Mouse (Mus musculus) neural tube, postnatal 0 days (tissue): ENCODE results near the gene Col9a1. TPM values are rescaled to one million over a fixed set of nuclear protein-coding genes. Genes with fewer than 3 reads are reported as not detected.

Experiments
- polyA plus RNA-seq: library from polyadenylated mRNA; unstranded; fragments of >200 nt; fragmentation: Nextera tagmentation; extraction: Ambion mirVana; gene quantifications from 2 replicates; pipeline ENCODE4 v1.2.1, GENCODE M21; 2015

Col9a1 gene
- 2.4 and 2.5 TPM in 2 replicates for polyA plus RNA-seq

DNA sequence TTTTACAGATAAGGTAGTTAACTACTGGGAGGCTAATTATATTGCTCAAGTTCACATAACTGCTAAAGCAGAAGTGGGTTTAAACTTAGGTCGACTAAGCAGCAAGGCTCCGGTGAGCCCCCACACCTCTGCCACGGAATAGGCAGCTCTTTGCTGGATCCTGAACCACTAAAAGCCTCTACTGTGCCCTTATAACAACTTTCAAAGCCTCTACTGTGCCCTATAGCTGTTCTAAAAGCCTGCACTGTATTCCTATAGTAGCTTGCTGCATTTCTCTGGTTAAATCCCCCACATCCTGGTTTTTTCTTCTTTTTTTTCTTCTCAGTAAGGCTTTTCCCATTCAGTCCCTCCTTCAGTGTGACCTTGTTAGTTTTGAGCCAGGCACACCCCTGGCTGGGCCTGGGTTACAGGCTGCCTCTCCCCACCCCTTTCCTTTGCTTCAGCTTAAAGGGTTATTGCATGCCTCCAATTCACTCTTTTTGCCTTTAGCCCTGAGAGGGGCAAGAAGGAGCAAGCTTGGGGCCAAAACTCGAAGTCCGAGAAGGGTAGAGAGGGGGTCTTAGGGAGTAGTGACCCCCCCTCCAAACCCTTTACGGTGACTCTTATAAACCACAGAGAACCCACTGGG, at the start of gene Col9a1:
TSS of gene Col9a1 (plus strand) at position 387 of the 628 bp plus-strand sequence.

Other genes with a start within 250 kb of the Col9a1 start
- 96.2 and 102 TPM in 2 replicates for gene Sdhaf4, start 172.0 kb upstream of the Col9a1 start, polyA plus RNA-seq
- gene Fam135a, start 77.3 kb upstream of the Col9a1 start, polyA plus RNA-seq = 21.5 and 22.3 TPM in 2 replicates